Mouse (Mus musculus) lung, adult 2 months (tissue): ENCODE measurements around the gene Hnrnpd.

ENCODE experiments used
- CTCF ChIP-seq: fragments of 200-500 bp; IDR thresholded peaks from 2 replicates; pipeline ENCODE4 v1.5.1; 2011; ENCODE audit warnings: mild to moderate bottlenecking, low read length, control low read depth; ENCODE audit not compliant: insufficient read depth
- POLR2A ChIP-seq: fragments of 200-500 bp; IDR thresholded peaks from 2 replicates; pipeline ENCODE4 v1.6.1; 2011; ENCODE audit warnings: low read depth, mild to moderate bottlenecking, control low read depth, low read length, borderline replicate concordance; ENCODE audit errors: extremely low read depth

GRCm38 (mm10) chr5:100003895-100004294 lies 25.2 kb upstream of the Hnrnpd start:
- TF ChIP-seq CTCF (no peak), POLR2A (no peak)
